Mouse (Mus musculus): Measurements from ENCODE around the gene Ccdc173. TPM values are rescaled to one million over a fixed set of nuclear protein-coding genes. Genes with fewer than 3 reads are reported as not detected.
A peak's percentile ranks its signal among the peaks of the same experiment; 100 is the strongest.

Ccdc173 gene
- total and polyA plus RNA-seq, 3 experiments, result 1.3 to 3.9 (median 1.8) TPM

GRCm38 (mm10) chr2:69778836-69779177 lies 10.6 kb downstream of the Ccdc173 start:
- H3K27me3 ChIP-seq (replicated peaks), result no peaks in the 10 kb centered on the region
- H3K9me3 ChIP-seq (replicated peaks; ENCODE audit: low read length), result peaks cover 3% of the 10 kb centered on the region
- in situ Hi-C loops (cut with MboI; ENCODE audit: low pct_ligation_motif_present, low pct_unique_long_range_greater_than_20kb, low sequenced_read_pairs) (loop anchor here (25.0 kb wide), 1 partner anchor 142 kb away; the partner anchor contains the start of gene Bbs5), dilution Hi-C loops (cut with MboI; ENCODE audit: extremely low pct_ligation_motif_present, extremely low pct_unique_long_range_greater_than_20kb, low sequenced_read_pairs) (no loop called here)
- peaks cover 2 to 29% of the 10 kb centered on the region in 2 experiments for H3K36me3 ChIP-seq (replicated peaks in 1 of 2; ENCODE audit: control insufficient read depth in 1 of 2, insufficient read depth in 1 of 2, low read length in 1 of 2)
- no peak overlapping the region for H3K4me2 ChIP-seq (ENCODE audit: insufficient read depth, low read depth, poor library complexity, severe bottlenecking)
- TF ChIP-seq RAD21 (IDR thresholded peaks at IDR 0.05; ENCODE audit: low read depth, low read length) (peak; percentile 46), BHLHE40 (IDR thresholded peaks at IDR 0.05; ENCODE audit: low read depth, low read length) (no peak), ZKSCAN1 (IDR thresholded peaks at IDR 0.05; ENCODE audit: borderline replicate concordance, low read depth, low read length) (no peak), JUN (IDR thresholded peaks at IDR 0.05; ENCODE audit: insufficient read depth, low read depth, low read length) (no peak), USF2 (conservative IDR thresholded peaks at IDR 0.05; ENCODE audit: low read depth, low read length) (no peak), CTCF (conservative IDR thresholded peaks at IDR 0.05 in 1 of 2, IDR thresholded peaks at IDR 0.05 in 1 of 2; ENCODE audit: low read depth in 2 of 2, low read length in 2 of 2) (peak; percentile 25 to 57; a peak in 3 of 4 replicates), MEF2A (IDR thresholded peaks at IDR 0.05; ENCODE audit: borderline replicate concordance, low read depth, low read length) (no peak), SMC3 (IDR thresholded peaks at IDR 0.05; ENCODE audit: low read depth, low read length) (peak; percentile 20), NRF1 (IDR thresholded peaks at IDR 0.05; ENCODE audit: low read depth, low read length) (no peak)
- peaks cover 3 to 15% of the 10 kb centered on the region in 2 experiments; a peak in 3 of 4 replicates for H3K4me1 ChIP-seq (ENCODE audit: control insufficient read depth in 1 of 2, insufficient read depth in 2 of 2)
- H3K27ac ChIP-seq (ENCODE audit: insufficient read depth, low read depth), result no peak overlapping the region
- no peaks in the 10 kb centered on the region for H3K79me2 ChIP-seq (replicated peaks; ENCODE audit: control insufficient read depth, extremely low read depth, insufficient read depth, poor library complexity, severe bottlenecking)
- no peak overlapping the region for H3K4me3 ChIP-seq (replicated peaks in 1 of 3; ENCODE audit: low read depth in 2 of 3, low read length in 2 of 3, poor library complexity in 1 of 3)
- H3K9ac ChIP-seq (ENCODE audit: insufficient read depth, low read depth), result 0 out of 2 replicates have a peak overlapping the region, but pooled peaks have one; percentile 48
- DNase-seq (ENCODE audit: extremely low read depth), result peak; percentile 48

- Histone ChIP-seq H3K27me3 (replicated peaks) (no peaks in the 10 kb centered on the region), H3K79me2 (replicated peaks; ENCODE audit: control insufficient read depth, extremely low read depth, insufficient read depth, poor library complexity, severe bottlenecking) (no peaks in the 10 kb centered on the region), H3K9me3 (replicated peaks; ENCODE audit: low read length) (peaks cover 7% of the 10 kb centered on the region), H3K9ac (ENCODE audit: insufficient read depth, low read depth) (peak overlapping the region; percentile 48; the same call in 1 of the 2 replicates), H3K4me3 (replicated peaks in 1 of 3; ENCODE audit: low read depth in 2 of 3, low read length in 2 of 3, poor library complexity in 1 of 3) (peak overlapping the region in 2 of 3 experiments; percentile 26 to 37), H3K4me2 (ENCODE audit: insufficient read depth, low read depth, poor library complexity, severe bottlenecking) (peak overlapping the region; percentile 38), H3K4me1 (ENCODE audit: control insufficient read depth in 1 of 2, insufficient read depth in 2 of 2) (peaks cover 3 to 15% of the 10 kb centered on the region in 2 experiments; a peak in 3 of 4 replicates), H3K27ac (ENCODE audit: insufficient read depth, low read depth) (peak overlapping the region; percentile 28; the same call in 1 of the 2 replicates), H3K36me3 (replicated peaks in 1 of 2; ENCODE audit: control insufficient read depth in 1 of 2, insufficient read depth in 1 of 2, low read length in 1 of 2) (peaks cover 2 to 34% of the 10 kb centered on the region in 2 experiments)
- TF ChIP-seq ZC3H11A (IDR thresholded peaks at IDR 0.05; ENCODE audit: low read depth, low read length) (no peak), IRF4 (IDR thresholded peaks at IDR 0.05; ENCODE audit: low read depth, low read length) (no peak), E2F4 (IDR thresholded peaks at IDR 0.05; ENCODE audit: insufficient replicate concordance, low read depth, low read length) (no peak), MXI1 (IDR thresholded peaks at IDR 0.05; ENCODE audit: low read depth, low read length) (no peak), ZNF384 (IDR thresholded peaks at IDR 0.05; ENCODE audit: low read depth, low read length) (peak; percentile 65), TCF12 (IDR thresholded peaks at IDR 0.05; ENCODE audit: low read depth, low read length) (no peak), MEF2A (IDR thresholded peaks at IDR 0.05; ENCODE audit: borderline replicate concordance, low read depth, low read length) (no peak), CTCF (conservative IDR thresholded peaks at IDR 0.05 in 1 of 2, IDR thresholded peaks at IDR 0.05 in 1 of 2; ENCODE audit: low read depth in 2 of 2, low read length in 2 of 2) (peak in 1 of 2 experiments; percentile 12; a peak in 1 of 4 replicates), POLR2AphosphoS2 (IDR thresholded peaks at IDR 0.05; ENCODE audit: low read depth, low read length) (no peak)
- dilution Hi-C loops (cut with MboI; ENCODE audit: extremely low pct_ligation_motif_present, extremely low pct_unique_long_range_greater_than_20kb, low sequenced_read_pairs) (no loop called here), in situ Hi-C loops (cut with MboI; ENCODE audit: low pct_ligation_motif_present, low pct_unique_long_range_greater_than_20kb, low sequenced_read_pairs) (loop anchor here (25.0 kb wide), 1 partner anchor 141 kb away; the partner anchor contains the start of gene Bbs5)
- DNase-seq (ENCODE audit: extremely low read depth), result peak; percentile 21
These were observed 11.2 kb downstream of the Ccdc173 start for GRCm38 (mm10) chr2:69777985-69778835.

Measured in CH12.LX (cell line).